Mouse (Mus musculus): Measurements from ENCODE around the gene Prox1.

The Prox1 gene

DNA sequence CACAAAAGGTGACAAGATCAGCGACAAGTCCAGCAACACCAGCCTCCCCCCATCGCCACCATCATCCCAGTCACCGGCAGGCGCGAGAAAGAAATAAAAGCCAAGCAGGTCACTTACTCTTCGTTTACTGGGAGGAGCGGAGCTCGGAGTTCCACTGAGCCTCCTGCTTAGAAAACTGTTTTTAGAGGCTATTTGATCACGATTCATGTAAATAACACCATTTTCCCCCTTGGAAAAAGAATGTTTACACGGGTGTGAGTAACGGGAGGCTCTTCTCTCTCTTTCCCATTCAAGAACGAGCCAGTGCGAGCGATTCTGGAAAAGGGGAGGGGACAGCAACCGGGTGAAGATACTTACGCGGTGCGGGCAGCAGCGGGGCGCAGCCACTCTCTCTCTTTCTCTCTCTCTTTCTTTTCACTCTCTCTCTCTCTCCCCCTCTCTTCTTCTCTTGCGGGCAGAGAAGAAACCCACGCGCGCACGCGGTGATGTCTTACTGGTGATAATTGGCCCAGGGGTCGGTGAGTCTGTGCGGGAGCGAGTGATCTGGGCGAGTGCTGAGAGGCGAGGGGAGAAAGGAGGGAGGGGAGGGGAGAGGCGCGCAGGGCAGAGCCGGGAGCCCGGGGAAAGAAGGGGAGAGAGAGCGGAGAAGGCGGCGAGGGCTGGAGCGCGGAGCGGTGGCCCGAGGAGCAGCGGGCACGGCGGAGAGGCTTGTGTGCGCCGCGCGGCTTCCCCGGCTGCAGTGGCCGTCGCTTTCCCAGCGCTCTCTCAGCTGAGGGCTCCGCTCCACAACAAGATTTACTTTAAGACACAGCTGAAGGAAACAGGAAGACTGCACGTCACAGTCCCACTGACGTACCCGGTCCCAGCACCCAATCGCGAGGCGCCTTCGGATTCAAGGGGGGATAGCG lies at the start of gene Prox1:
Prox1 (minus strand) TSS at position 804 of the 908 bp plus-strand sequence.
- peak; percentile 68 for DNase-seq (ENCODE audit: low spot score)

DNA sequence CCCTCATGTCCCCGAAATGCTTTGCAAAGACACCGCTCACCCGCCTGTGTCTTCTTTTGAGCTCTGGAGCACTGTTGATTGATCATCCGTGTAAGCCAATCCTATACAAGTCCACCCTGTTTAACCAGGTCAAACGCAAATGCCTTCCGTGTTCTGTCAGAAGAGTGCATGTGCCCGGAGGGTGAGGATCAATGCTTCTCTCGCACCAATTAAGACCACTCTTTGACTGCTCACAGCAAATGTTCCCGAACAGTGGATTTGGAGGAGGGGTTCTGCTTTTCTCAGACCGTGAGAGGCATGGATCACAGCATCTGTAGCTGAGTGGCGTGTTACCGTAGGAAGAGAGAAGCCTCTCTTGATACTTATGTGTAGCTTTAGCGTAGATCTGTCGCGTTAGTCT lies 46.1 kb upstream of the Prox1 start:
- no peak for DNase-seq (ENCODE audit: low spot score)

DNA sequence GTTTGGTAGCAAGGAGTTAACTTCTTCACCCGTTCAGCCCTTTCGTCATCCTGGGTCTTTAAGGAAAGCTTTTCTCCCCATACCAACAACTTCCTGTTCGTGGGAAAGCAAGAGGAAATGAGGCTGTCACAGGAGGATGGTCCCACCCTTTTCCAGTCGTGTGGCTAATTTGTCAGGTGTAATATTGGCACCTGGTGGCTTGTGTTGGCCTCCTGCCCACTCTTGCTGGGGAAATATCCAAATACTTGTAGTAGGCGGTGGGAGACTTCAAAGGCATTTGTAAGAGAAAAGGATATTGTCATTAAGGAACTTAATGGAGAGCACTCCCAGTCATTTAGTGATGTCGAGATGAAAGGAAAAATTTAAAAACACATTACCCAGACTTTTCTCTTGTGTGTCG lies 44.1 kb upstream of the Prox1 start:
- no peak for DNase-seq (ENCODE audit: low spot score)

DNA sequence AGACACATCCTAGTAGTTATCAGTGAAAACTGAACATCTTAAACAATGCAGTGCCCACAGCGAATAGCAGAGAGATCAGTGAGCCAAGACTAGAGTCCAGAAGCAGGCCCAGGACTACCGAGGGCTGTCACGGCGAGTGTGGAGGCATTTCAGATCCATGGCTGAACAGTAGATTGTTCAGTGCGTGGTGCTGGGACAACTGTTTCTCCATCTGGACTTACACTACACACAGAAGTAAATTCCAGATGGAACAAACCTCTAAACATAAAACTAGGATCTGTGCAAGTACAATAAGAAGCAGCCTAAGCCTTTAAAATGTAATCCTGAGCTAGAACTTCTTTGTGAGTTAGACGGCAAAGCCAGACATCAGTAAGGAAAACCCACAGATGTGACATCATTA lies 42.7 kb upstream of the Prox1 start:
- DNase-seq (ENCODE audit: low spot score), result peak; percentile 62

DNA sequence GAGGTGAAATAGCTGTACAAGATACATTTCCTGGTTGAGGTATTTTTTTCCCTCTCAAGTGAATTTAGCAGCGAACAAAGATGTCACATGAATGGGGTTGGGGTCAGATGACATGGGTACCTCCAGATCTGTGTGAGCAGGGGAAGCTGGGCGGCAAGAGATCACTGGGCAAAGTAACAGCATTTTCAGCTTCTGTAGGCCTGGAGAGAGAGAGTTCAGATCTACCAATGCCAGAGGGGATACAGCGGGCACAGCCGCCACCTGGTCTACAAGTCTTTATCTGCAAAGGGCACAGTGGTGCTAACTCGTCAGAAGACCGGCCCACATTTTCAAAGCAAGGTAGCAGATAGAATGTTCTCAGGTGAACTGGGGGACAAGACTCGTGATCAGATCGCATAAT lies 36.7 kb upstream of the Prox1 start:
- DNase-seq (ENCODE audit: low spot score), result no peak

DNA sequence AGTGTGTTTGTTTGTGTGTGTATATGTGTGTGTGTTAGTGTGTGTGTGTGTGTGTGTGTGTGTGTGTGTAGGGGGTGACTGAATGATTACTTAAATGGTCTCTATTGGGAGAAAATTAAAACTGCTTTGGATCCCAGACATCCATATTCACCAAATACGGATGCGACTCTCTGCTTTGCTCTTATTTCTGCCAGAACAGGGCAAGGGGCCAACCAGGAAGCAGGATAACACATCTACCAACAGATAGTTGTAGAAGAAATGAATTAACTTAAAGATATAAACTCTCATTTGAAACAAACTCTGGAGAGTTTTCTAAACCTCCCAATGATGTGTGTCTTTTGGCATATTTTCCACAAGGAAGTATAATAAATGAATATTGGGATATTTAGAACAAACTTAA lies 35.2 kb upstream of the Prox1 start:
- DNase-seq (ENCODE audit: low spot score), result no peak

DNA sequence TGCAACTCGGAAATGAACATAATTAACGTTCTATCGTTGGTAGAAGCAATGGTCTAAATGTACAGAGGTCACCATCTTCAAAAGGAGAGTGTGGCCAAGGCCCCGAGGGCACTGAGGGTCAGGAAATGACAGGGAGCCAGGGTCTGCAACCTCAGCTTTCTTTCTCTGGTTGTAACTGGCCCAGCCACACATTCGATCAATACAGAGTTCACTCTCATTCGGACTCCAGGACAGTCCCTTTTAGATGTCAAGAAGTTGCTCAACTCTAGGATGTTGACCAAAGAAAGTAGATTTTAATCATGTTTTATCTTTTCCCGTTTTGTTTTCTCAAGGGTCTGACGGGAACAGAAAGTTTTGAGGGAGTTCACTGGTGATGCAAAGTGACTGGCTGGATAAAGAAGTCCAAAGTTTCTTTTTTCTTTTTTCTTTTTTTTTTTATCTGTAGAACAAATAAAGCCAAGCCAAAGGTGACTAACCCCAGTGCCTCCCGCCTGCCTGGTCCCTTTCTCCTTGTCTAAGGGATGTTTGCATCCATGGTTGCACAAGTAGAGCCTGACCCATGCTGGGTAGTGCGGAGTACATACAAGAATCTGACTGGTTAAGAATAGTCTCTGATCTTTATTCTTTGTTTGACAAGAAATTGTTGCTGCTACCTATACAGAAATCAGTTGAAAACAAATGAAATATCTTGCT lies 34.0 kb upstream of the Prox1 start:
- no peak for DNase-seq (ENCODE audit: low spot score)

DNA sequence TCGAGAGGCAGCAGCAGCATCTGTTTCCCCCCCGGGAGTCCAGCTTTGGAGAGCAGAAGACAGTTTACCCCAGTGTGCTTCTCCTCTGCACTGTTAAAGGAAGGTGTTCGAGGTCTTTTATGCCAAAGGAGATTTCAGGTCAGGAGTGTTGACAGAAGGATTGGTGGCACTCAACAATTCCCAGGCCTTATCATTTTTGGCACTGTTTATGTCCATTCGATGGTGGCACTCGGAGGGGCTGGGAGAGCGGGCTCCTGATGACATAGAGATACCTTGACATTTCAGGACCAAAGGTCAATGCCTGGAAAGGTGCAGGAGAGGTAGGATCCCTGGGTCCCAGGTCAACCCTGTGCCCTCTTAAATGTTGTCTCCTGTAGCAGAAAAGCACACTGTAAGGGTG lies 31.2 kb upstream of the Prox1 start:
- DNase-seq (ENCODE audit: low spot score), result no peak

DNA sequence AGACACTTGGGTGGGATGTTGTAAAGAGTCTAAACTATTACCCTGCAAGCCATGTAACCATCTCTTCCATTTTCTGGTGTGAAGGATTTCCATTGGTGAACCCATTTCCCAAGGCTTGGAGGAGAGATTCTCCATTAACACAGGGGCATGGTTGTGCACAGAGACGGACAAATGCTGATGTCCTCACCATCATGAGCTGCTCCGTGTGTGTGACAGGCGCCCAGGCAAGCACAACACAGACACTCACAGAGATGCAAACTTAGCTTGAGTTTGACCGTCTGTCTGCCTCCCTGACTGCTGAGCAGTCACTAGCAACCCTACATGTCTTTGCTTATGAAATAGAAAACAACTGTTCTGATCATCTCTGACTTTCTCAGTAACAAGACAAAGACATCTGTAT lies 30.5 kb upstream of the Prox1 start:
- DNase-seq (ENCODE audit: low spot score), result no peak

DNA sequence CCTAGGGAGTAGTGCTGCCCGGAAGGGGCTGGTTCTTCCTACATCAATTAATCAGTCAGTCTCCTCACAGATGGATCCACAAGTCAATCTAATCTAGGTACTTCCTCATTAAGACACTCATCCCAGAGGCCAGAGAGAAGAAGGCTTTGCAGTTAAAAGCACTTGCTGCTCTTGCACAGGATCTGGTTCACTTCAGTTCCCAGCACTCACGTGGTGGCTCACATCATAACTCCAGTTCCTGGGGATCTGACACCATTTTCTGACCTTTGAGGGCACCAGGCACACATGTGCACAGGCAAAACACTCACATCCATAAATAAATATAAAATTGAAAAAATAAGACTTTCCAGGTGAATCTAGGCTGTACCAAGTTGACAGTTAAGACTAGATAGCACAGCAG lies 27.7 kb upstream of the Prox1 start:
- no peak for DNase-seq (ENCODE audit: low spot score)

DNA sequence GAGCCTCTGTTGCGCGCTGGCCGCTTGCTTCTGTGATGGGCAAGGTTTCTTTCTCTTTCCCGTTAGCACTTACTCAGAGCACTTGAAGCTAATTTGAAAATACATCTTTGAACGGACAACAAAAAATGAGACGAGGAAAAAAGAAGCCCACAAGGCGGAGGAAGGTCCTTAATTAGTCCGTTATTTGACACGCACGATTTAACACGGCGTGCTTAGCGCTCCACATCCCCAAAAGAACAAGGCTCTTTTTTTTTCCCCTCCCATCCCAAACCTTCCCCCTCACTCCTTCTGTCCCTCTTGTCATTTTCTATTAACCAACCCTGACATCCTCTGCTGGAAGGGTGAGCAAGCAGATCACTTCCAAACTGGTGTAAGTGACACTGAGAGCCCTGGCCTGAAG lies 21.5 kb upstream of the Prox1 start:
- DNase-seq (ENCODE audit: low spot score), result no peak

DNA sequence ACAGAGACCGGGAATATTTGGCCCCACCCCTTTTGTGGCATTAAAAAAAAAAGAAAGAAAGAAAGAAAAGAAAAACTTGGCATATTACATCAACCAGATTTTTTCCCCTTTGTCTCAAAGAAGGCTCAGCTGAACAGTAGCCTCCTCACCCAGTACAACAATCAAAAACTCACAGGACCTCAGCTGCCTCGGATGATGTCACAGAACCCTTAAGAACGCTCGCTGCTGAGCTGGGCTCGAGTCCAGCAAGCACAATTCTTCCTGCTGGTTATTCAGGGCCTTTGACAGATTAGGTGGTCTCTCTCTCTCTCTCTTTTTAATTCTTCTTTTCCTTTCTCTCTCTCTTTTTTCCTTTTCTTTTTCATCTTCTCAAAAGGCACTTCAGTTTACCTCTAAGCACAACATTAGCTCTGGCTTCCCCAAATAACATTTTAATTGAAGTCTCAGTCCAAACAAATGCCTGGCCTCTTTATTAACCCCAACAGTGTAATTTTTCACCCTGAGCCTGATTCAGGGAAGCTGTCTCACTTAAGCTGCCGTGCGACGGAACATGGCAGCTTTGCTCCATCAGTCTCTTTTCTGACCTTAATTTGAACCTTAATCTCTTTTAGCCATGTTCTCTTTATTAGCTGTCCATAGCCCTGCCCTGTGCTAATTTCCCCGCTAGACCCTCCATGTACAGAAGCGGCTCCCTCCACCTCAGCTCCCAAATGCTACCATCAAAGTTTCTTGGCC lies 19.9 kb upstream of the Prox1 start:
- DNase-seq (ENCODE audit: low spot score), result no peak

DNA sequence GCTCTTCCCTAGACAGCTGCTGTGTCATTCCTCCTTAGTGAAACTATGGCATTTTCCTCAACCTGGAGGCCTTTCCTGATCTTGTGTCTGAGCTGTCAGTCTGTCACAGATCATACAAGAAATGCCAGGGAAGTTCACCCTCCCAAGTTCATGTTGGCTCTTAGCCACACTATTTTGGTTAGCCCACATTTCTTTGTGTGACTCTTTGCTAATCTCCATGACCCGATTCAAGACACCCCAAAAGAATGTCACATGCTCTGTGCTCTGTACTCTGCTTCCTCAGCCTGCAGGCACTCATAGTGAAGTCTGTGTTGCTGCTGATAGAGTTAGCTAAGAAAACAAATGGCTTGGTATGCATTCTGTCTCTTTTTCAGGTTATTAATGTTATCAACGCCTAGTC lies 18.6 kb upstream of the Prox1 start:
- no peak for DNase-seq (ENCODE audit: low spot score)

DNA sequence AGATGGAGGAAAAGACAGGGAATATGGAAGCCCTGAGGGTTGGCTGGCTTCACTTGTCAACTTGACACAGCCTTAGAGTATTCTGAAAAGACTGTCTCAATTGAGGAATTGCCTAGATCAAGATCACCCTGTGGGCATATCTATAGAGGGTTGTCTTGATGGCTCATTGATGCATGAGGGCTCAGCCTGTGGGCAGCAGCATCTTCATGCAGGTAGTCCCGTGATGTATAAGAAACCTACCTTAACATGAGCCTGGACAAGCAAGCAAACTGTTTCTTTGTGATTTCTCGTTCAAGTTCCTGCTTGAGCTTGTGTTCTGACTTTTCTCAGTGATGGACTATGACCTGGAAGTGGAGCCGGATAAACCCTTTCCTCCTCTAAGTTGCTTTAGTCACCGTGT lies 15.8 kb upstream of the Prox1 start:
- no peak for DNase-seq (ENCODE audit: low spot score)

DNA sequence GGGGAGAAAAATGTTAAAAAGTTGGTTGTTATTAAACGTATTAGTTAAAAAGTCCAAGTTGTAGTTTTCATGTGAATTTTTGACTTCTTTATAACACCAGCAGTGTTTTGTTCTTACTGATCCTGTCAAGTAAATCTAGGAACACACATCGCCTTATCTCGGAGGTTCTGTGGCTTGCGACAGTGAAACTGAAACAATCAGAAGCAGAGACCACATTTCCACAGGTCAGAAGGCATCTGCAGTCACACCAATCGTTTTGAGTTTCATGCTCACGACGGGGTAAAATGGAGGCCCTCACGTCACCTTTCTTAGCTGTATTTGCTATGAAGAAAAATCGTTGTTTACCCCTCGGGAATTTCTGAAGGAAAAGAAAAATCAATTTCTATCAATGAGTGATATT lies 14.8 kb upstream of the Prox1 start:
- no peak for DNase-seq (ENCODE audit: low spot score)

DNA sequence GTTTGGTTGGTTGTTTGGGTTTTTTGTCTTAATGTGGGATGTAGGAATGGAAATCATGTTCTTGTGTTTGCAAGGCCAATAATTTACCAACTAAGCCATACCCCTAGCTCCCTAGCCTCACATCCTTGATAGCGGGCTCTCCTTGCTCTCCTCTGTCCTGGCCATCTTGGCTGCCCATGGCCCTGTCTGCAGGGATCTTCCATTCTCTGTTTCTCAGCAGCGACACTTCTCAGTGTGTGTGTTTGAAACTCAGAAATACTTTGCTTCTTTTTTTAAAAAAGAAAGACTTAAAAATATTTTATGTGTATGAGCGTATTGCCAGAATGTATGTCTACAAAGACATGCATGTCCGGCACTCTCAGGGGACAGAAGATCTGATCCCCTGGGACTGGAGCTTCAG lies 13.1 kb upstream of the Prox1 start:
- no peak for DNase-seq (ENCODE audit: low spot score)

DNA sequence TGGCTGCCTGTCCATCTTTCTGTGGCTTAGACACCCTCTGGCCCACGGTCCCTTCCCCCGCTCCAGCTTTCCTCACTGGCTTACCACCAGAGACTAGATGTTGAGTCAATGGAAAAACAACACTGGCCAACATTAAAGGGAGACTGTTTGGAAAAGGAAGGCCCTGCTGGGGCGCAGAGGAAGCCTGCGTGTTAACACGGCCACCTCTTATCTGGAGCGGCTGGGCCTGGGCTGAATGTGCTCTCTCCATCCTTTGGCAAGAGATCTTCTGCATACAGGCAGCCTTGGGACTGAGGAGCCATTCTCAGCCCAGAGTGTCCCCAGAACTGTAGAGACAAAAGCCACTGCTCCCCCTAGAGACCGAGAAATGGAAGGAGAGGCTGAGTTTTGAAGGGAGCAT lies 11.3 kb upstream of the Prox1 start:
- DNase-seq (ENCODE audit: low spot score), result no peak

DNA sequence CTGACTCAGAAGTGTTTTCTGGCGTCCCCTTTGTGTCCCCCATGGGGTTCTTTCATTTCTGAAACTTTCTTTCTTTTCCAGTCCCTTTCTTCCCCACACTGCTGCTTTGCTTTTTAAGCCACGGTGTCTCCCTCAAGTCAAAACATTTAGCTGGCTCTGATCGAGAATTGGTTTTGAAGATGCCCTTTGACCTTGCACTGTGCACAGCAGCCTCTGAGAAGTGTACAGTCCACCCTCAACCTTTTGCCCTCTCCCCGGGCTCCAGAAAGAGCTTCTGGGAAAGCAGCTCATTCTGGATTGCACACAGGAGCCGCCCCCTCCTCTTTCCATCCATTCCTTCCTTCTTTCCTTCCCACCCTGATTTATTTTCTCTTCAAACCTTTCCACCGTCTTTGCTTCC lies 10.3 kb upstream of the Prox1 start:
- no peak for DNase-seq (ENCODE audit: low spot score)

DNA sequence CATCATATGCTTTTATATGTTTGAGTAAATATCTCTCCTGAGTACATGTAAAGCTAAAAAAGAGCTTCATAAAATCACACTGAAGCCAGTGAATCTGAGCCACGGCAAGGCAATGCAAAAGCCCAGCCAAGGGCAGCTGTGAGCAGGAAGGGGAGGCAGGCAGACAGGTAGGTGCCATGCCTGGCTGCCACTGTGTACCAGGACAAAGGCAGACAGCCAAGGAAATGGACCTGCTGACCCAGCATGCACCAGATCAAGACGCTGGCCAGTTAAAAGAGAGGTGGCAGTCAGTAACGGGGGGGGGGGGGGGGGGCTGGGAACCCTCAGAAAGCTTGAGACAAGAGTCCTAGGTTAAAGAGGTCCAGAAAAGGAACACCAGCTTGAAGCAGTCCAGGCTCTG lies 6.4 kb upstream of the Prox1 start:
- DNase-seq (ENCODE audit: low spot score), result no peak

DNA sequence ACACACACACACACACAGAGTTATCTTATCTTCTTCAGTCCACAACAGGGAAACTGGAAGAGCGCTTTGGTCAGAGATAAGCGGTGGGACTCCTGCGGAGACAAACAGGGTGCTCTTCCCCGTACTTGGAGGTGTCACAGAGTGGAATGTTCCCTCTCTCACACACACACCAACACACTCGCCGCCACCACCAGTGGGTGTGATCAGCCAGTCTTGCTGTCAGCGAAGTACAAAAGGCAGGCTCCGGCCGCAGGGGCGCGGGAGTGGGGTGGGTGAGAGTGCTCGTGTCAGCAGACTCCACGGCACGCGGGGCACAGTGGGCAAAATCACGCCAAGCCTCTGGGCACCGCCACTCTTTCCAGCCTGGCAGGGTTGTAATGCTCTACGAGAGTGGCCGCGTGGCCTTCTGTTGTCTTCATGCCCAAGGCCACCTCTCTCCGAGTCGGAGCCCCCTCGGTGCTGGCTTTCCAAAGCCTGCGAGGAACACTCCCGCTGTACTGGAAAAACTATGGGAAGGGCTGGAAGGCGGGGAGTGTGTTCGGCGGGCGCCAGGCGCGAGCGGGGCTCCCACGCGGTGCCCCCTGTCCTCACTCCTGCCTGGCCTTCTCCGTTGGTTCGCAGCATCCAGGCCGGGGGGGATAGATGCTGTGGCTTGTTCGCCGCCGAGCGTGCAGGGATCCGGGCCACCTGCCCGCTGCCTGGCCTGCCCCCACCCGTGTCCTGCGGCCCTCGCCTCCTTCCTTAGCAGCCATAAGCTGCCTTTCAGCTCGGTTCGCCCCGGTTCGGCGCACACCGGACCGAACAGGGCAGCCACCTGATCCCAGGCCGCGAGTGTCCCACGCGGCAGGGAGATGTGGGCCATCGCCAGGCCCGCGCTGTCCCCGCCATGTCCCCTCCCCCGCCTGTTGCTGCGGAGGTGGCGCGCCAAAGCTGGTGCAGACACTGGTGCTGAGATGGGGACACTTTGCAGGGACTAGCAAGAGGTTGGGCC lies 4.5 kb upstream of the Prox1 start:
- DNase-seq (ENCODE audit: low spot score), result peak; percentile 27

DNA sequence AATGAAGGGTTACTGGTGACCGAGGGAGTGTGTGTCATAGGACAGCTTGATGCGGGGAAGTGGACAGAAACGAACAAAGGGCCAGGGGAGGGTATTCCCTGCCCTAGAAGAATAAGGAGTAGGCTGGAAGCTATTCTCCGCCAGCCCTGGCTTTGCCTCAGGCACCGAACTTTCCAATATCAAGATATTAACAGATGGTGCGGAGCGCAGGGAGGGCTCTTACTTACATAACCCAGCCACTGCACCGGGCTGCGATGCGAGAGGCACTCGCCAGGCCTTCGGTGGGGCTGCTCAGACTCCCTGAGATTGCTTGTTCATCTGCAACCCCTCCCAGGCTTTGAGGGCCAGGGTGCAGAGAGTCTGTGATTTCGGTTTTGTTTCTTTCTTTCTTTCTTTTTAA lies 3.7 kb upstream of the Prox1 start:
- DNase-seq (ENCODE audit: low spot score), result peak; percentile 37

DNA sequence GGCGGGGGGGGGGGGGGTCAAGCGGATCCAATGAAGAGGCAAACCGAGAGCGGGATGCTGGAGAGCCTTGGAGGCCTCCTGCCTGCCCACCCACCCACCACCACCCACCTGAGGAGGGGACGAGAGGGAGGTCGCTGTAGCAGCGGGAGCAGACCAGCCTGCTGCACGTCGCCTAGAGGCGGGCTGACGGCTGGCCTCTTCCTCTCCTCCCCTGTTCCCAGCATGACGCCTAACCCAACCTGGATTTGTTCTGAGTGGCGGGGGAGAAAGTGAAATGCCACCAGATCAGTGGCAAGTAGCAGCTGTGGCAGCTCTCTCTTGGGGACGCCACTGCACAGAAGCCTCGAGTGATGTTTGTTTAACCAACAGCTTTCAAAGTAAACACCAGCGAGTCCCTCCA lies 3.1 kb upstream of the Prox1 start:
- no peak for DNase-seq (ENCODE audit: low spot score)

Measured in layer of hippocampus, adult 11-12 months (tissue).